In the genomic region with DNA sequence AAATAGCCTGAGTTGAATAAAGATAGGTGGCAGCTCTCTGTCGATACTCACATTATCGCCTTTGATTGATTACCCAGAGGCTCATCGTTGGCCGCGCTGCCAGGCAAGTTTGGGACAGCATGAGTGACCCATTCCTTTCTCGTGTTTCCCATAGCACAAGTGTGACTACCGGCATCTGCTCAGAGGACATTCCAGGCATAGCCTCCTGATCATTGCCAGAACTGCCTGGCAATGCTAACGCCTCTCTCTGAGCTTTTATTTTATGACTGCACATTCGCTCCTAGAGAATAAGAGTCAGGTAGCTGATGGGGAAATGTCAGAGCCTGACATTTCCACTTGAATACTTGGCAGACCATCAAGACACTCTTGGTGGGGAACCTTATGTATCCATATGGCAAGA, we compare ENCODE assay signal across 14 mouse cellular contexts.
DNase-seq lines count a peak whose midpoint lies in the region; ATAC-seq and TF ChIP-seq lines count a peak whose summit lies in the region.
"Had no signal": no experiment of that assay in that cellular context is flagged by ENCODE, and none has a peak within 500 bp of the region (broad histone marks: within the 10 kb centered on the region; RNA-seq: fewer than 3 reads in every experiment).

No protein-coding gene starts in this region.

- 61% methylated on average over 9 of the region's 9 CpGs for WGBS in embryonic facial prominence, embryonic 14.5 days
- 84% methylated on average over 9 of the region's 9 CpGs for WGBS in embryonic facial prominence, embryonic 10.5 days
- WGBS in limb, embryonic 14.5 days: 33% methylated on average over 9 of the region's 9 CpGs
- 73% methylated on average over 9 of the region's 9 CpGs for WGBS in limb, embryonic 10.5 days
- WGBS in embryonic facial prominence, embryonic 15.5 days: 49% methylated on average over 9 of the region's 9 CpGs

- H3K36me3 ChIP-seq in embryonic facial prominence, embryonic 14.5 days (ENCODE audit: control insufficient read depth, insufficient read depth, low read length): no peaks in the 10 kb centered on the region
- H3K36me3 ChIP-seq in embryonic facial prominence, embryonic 10.5 days (replicated peaks): no peaks in the 10 kb centered on the region
- H3K36me3 ChIP-seq in limb, embryonic 14.5 days (ENCODE audit: control insufficient read depth, insufficient read depth, low read length): no peaks in the 10 kb centered on the region
- H3K36me3 ChIP-seq in limb, embryonic 10.5 days: no peaks in the 10 kb centered on the region
- H3K36me3 ChIP-seq in embryonic facial prominence, embryonic 15.5 days: no peaks in the 10 kb centered on the region
- H3K36me3 ChIP-seq in myocyte (ENCODE audit: control insufficient read depth, insufficient read depth): no peaks in the 10 kb centered on the region
- H3K36me3 ChIP-seq: embryonic facial prominence, embryonic 12.5 days; forebrain, embryonic 12.5 days had no signal

- H3K9me3 ChIP-seq in embryonic facial prominence, embryonic 14.5 days (ENCODE audit: control insufficient read depth, low read length): no peaks in the 10 kb centered on the region
- H3K9me3 ChIP-seq in embryonic facial prominence, embryonic 10.5 days: no peaks in the 10 kb centered on the region
- H3K9me3 ChIP-seq in limb, embryonic 14.5 days (ENCODE audit: control insufficient read depth, low read length): no peaks in the 10 kb centered on the region
- H3K9me3 ChIP-seq in limb, embryonic 10.5 days (replicated peaks): no peaks in the 10 kb centered on the region
- H3K9me3 ChIP-seq in embryonic facial prominence, embryonic 15.5 days (replicated peaks): no peaks in the 10 kb centered on the region
- H3K9me3 ChIP-seq: embryonic facial prominence, embryonic 12.5 days; forebrain, embryonic 12.5 days; megakaryocyte, embryonic 14.5 days had no signal

- no peak overlapping the region for H3K27ac ChIP-seq in embryonic facial prominence, embryonic 14.5 days (replicated peaks; ENCODE audit: low read depth, low read length)
- H3K27ac ChIP-seq in embryonic facial prominence, embryonic 10.5 days (replicated peaks): no peak overlapping the region
- H3K27ac ChIP-seq in limb, embryonic 14.5 days (replicated peaks; ENCODE audit: low read depth, low read length): no peak overlapping the region
- no peak overlapping the region for H3K27ac ChIP-seq in limb, embryonic 10.5 days
- H3K27ac ChIP-seq in embryonic facial prominence, embryonic 15.5 days (replicated peaks): peak overlapping the region; percentile 69; the same call in 1 of the 2 replicates
- H3K27ac ChIP-seq: embryonic facial prominence, embryonic 12.5 days; forebrain, embryonic 12.5 days; hindbrain, embryonic 14.5 days had no signal

- TF ChIP-seq POLR2A in limb, embryonic 14.5 days (IDR thresholded peaks at IDR 0.05; ENCODE audit: borderline replicate concordance, extremely low read depth, insufficient read depth, insufficient read length): no peak
- TF ChIP-seq POLR2A in myocyte (IDR thresholded peaks at IDR 0.05; ENCODE audit: insufficient read length, low read depth): no peak

- peaks cover 2% of the 10 kb centered on the region; the same call in 1 of the 2 replicates for H3K4me1 ChIP-seq in embryonic facial prominence, embryonic 14.5 days (ENCODE audit: control insufficient read depth, insufficient read depth, low read length)
- no peaks in the 10 kb centered on the region for H3K4me1 ChIP-seq in embryonic facial prominence, embryonic 10.5 days
- H3K4me1 ChIP-seq in limb, embryonic 14.5 days (ENCODE audit: control insufficient read depth, insufficient read depth, low read length): peaks cover 10% of the 10 kb centered on the region
- peaks cover 15% of the 10 kb centered on the region for H3K4me1 ChIP-seq in limb, embryonic 10.5 days
- H3K4me1 ChIP-seq in embryonic facial prominence, embryonic 15.5 days: 0 out of 2 replicates have a peak, but pooled peaks cover 6% of the 10 kb centered on the region
- H3K4me1 ChIP-seq: embryonic facial prominence, embryonic 12.5 days; forebrain, embryonic 12.5 days; megakaryocyte, embryonic 14.5 days had no signal

- H3ac ChIP-seq in myocyte (ENCODE audit: control insufficient read depth, insufficient read length): no peak overlapping the region

- no peaks in the 10 kb centered on the region for H3K79me2 ChIP-seq in myocyte (ENCODE audit: control insufficient read depth, insufficient read depth)

- ATAC-seq in embryonic facial prominence, embryonic 14.5 days (ENCODE audit: low read depth): no peak
- ATAC-seq in limb, embryonic 14.5 days (ENCODE audit: low FRiP score, low read depth): no peak; the same call in 1 of the 2 replicates
- ATAC-seq in embryonic facial prominence, embryonic 15.5 days (ENCODE audit: insufficient number of reproducible peaks, low FRiP score, low TSS enrichment, low read depth): no peak; the same call in 1 of the 2 replicates
- ATAC-seq: liver, postnatal 0 days had no signal

- no peak overlapping the region for H3K9ac ChIP-seq in embryonic facial prominence, embryonic 14.5 days (ENCODE audit: low read depth, low read length)
- H3K9ac ChIP-seq in limb, embryonic 14.5 days (ENCODE audit: low read depth, low read length, severe bottlenecking): no peak overlapping the region
- no peak overlapping the region for H3K9ac ChIP-seq in embryonic facial prominence, embryonic 15.5 days
- H3K9ac ChIP-seq: embryonic facial prominence, embryonic 12.5 days; forebrain, embryonic 12.5 days; hindbrain, embryonic 14.5 days; liver, postnatal 0 days had no signal

- no peak overlapping the region for H3K4me3 ChIP-seq in embryonic facial prominence, embryonic 14.5 days (ENCODE audit: low read depth, low read length)
- H3K4me3 ChIP-seq in embryonic facial prominence, embryonic 10.5 days: no peak overlapping the region
- H3K4me3 ChIP-seq in limb, embryonic 14.5 days (replicated peaks; ENCODE audit: low read length): no peak overlapping the region
- no peak overlapping the region for H3K4me3 ChIP-seq in limb, embryonic 10.5 days
- no peak overlapping the region for H3K4me3 ChIP-seq in embryonic facial prominence, embryonic 15.5 days (replicated peaks)
- H3K4me3 ChIP-seq in myocyte: no peak overlapping the region
- H3K4me3 ChIP-seq: embryonic facial prominence, embryonic 12.5 days; forebrain, embryonic 12.5 days; megakaryocyte, embryonic 14.5 days had no signal

- no peak overlapping the region for H3K4me2 ChIP-seq in embryonic facial prominence, embryonic 14.5 days (ENCODE audit: low read depth, low read length)
- H3K4me2 ChIP-seq in limb, embryonic 14.5 days (replicated peaks; ENCODE audit: low read depth, low read length, severe bottlenecking): no peak overlapping the region
- no peak overlapping the region for H3K4me2 ChIP-seq in embryonic facial prominence, embryonic 15.5 days (replicated peaks)
- peak overlapping the region; percentile 10 for H3K4me2 ChIP-seq in myocyte (ENCODE audit: low read depth)
- H3K4me2 ChIP-seq: embryonic facial prominence, embryonic 12.5 days; forebrain, embryonic 12.5 days; hindbrain, embryonic 14.5 days had no signal

- peak; percentile 55 for DNase-seq in embryonic facial prominence, embryonic 14.5 days (ENCODE audit: low spot score)
- DNase-seq in embryonic facial prominence, embryonic 10.5 days (ENCODE audit: low spot score): no peak
- peak; percentile 66 for DNase-seq in limb, embryonic 14.5 days (ENCODE audit: low spot score)
- no peak for DNase-seq in limb, embryonic 10.5 days (ENCODE audit: low spot score)
- no peak for DNase-seq in layer of hippocampus, adult 18-20 months (ENCODE audit: low spot score in 2 of 2)
- DNase-seq: kidney, adult 18-20 months; kidney, postnatal 25 days; liver, postnatal 0 days had no signal

- no peaks in the 10 kb centered on the region for H3K27me3 ChIP-seq in embryonic facial prominence, embryonic 14.5 days (replicated peaks; ENCODE audit: control insufficient read depth, insufficient read depth, low read length)
- H3K27me3 ChIP-seq in embryonic facial prominence, embryonic 10.5 days (replicated peaks; ENCODE audit: low read depth, poor library complexity, severe bottlenecking): no peaks in the 10 kb centered on the region
- no peaks in the 10 kb centered on the region for H3K27me3 ChIP-seq in limb, embryonic 14.5 days (ENCODE audit: control insufficient read depth, insufficient read depth, low read length)
- no peaks in the 10 kb centered on the region for H3K27me3 ChIP-seq in limb, embryonic 10.5 days (ENCODE audit: low read depth, poor library complexity, severe bottlenecking)
- no peaks in the 10 kb centered on the region for H3K27me3 ChIP-seq in embryonic facial prominence, embryonic 15.5 days
- no peaks in the 10 kb centered on the region for H3K27me3 ChIP-seq in myocyte (ENCODE audit: control insufficient read depth, insufficient read depth, insufficient read length)
- H3K27me3 ChIP-seq: embryonic facial prominence, embryonic 12.5 days; forebrain, embryonic 12.5 days; megakaryocyte, embryonic 14.5 days had no signal

TF ChIP-seq in myocyte, 11 proteins besides CTCF, POLR2A, EP300 and RAD21:
- no peak for TF ChIP-seq POLR2AphosphoS2 (IDR thresholded peaks at IDR 0.05; ENCODE audit: insufficient read length, low read depth)
- TF ChIP-seq MYOG (IDR thresholded peaks at IDR 0.05; ENCODE audit: control insufficient read depth in 1 of 3, insufficient read depth in 1 of 3, insufficient read length in 2 of 3, low read depth in 2 of 3): peak in 2 of 3 experiments; percentile 26 to 69
- peak in 1 of 3 experiments; percentile 56 for TF ChIP-seq MYOD1 (IDR thresholded peaks at IDR 0.05; ENCODE audit: control insufficient read depth in 1 of 3, insufficient read length in 2 of 3, low read depth in 2 of 3)
TF ChIP-seq in myocyte: peak in this region for 2.

Comparison
In these comparisons a context has a peak if more than half of its experiments do, and no peak if none do; other contexts are left out.
1. DNase-seq: peak in embryonic facial prominence, embryonic 14.5 days (single experiment) and limb, embryonic 14.5 days (single experiment); none in embryonic facial prominence, embryonic 10.5 days (single experiment), limb, embryonic 10.5 days (single experiment) and layer of hippocampus, adult 18-20 months (0 of 2).